Mouse (Mus musculus) lung, adult 18-20 months (tissue): ENCODE data around the gene Cep295nl.
"Not testable (repeated sequence)": the region's sequence is repeated elsewhere in the genome, so short reads cannot be mapped to it uniquely, and the experiment has no call there.

Source experiments
- DNase-seq, 2 experiments: peaks; one replicate each; pipeline ENCODE4 v3.0.0; 2022; ENCODE audit warnings: mixed read lengths in 2 of 2

Gene Cep295nl

GRCm38 (mm10) chr11:118318678-118319077 lies 23.6 kb downstream of the Cep295nl start:
- peak; percentile 51 to 70 for DNase-seq

GRCm38 (mm10) chr11:118317129-118317528 lies 25.2 kb downstream of the Cep295nl start:
- DNase-seq = peak; percentile 49 to 60

GRCm38 (mm10) chr11:118316231-118316806 lies 26.0 kb downstream of the Cep295nl start:
- DNase-seq = no peak

GRCm38 (mm10) chr11:118312132-118312723 lies 30.1 kb downstream of the Cep295nl start:
- no peak for DNase-seq

GRCm38 (mm10) chr11:118307962-118308361 lies 34.3 kb downstream of the Cep295nl start:
- not testable (repeated sequence) for DNase-seq

GRCm38 (mm10) chr11:118303959-118304358 lies 38.3 kb downstream of the Cep295nl start:
- not testable (repeated sequence) for DNase-seq

GRCm38 (mm10) chr11:118298810-118299209 lies 43.5 kb downstream of the Cep295nl start:
- no peak for DNase-seq

- no peak for DNase-seq
These were observed 44.3 kb downstream of the Cep295nl start for GRCm38 (mm10) chr11:118297967-118298366.

- no peak for DNase-seq
These were observed 47.3 kb downstream of the Cep295nl start for GRCm38 (mm10) chr11:118295026-118295425.

GRCm38 (mm10) chr11:118292671-118293070 lies 49.6 kb downstream of the Cep295nl start:
- no peak for DNase-seq

- peak; percentile 100 for DNase-seq
These were observed 52.1 kb downstream of the Cep295nl start, which contains the start of gene Usp36 for GRCm38 (mm10) chr11:118289999-118290889. Usp36 (minus strand) TSS chr11:118290244.

GRCm38 (mm10) chr11:118289562-118289961 lies 52.7 kb downstream of the Cep295nl start:
- no peak for DNase-seq

GRCm38 (mm10) chr11:118289037-118289511 lies 53.2 kb downstream of the Cep295nl start:
- DNase-seq = no peak

- DNase-seq = no peak
These were observed 54.7 kb downstream of the Cep295nl start for GRCm38 (mm10) chr11:118287573-118287972.

GRCm38 (mm10) chr11:118286434-118286833 lies 55.9 kb downstream of the Cep295nl start:
- DNase-seq = peak in 1 of 2 experiments; percentile 41

GRCm38 (mm10) chr11:118285791-118286190 lies 56.5 kb downstream of the Cep295nl start:
- DNase-seq = peak; percentile 69 to 77
